Mouse (Mus musculus): ENCODE measurements around the gene Dppa2. TPM values are rescaled to one million over a fixed set of nuclear protein-coding genes. Genes with fewer than 3 reads are reported as not detected.

The Dppa2 gene
- not detected for polyA plus RNA-seq (2014; fragmentation: Illumina TruSeq; extraction: RNeasy Lipid Tissue Mini Kit (QIAGEN cat#74804); ENCODE audit: low replicate concordance)

DNA sequence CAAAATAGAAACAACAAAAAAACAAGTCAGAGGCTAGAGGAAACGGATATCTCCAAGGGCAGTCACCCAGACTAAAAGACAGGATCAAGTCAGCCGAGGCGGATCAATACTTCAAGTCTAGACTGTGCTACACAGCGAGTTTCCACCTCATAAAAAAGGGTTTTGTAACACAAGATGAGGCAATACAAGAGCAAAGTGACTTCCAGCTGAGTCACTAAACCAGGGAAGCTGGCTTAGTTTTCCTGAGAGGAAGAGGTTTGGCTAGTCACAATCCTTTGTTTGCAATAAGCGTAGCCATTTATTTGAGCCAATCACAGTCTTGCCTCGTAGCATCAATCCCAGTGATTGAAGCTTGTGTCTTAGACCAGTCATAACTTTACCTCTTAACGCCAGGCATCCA, at the start of gene Dppa2:
Gene Dppa2 (plus strand): TSS at position 400 of the 400 bp plus-strand sequence.

DNA sequence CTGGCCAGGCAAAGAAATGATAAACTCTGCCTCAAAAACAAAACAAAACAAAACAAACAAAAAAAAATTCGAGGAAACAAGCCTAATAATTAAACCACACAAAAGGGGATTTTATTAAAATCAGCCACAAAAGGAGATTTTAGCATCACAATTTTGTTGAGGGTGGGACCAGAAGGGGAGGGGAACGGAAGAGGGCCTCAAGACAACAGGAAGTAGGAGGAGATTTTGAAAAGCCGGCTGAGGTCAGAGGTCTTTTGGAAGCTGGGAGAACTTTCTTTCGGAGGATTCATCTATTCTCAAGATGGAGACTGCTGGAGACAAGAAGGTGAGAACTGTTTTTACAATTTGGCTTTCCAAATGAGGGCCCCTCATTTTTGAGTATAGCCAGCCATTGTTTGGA, 20.2 kb upstream of the Dppa2 start, which contains the start of gene Dppa4:
Gene Dppa4 (plus strand): TSS at position 217 of the 400 bp plus-strand sequence.

Other genes with a start within 250 kb of the Dppa2 start
- not detected for gene Dppa4, start 20.2 kb upstream of the Dppa2 start, polyA plus RNA-seq (2014; fragmentation: Illumina TruSeq; extraction: RNeasy Lipid Tissue Mini Kit (QIAGEN cat#74804); ENCODE audit: low replicate concordance)
- 728 TPM for gene Gm5485, start 108.5 kb downstream of the Dppa2 start, polyA plus RNA-seq (2014; fragmentation: Illumina TruSeq; extraction: RNeasy Lipid Tissue Mini Kit (QIAGEN cat#74804); ENCODE audit: low replicate concordance)
- 3.3 TPM for gene Morc1, start 127.3 kb downstream of the Dppa2 start, polyA plus RNA-seq (2014; fragmentation: Illumina TruSeq; extraction: RNeasy Lipid Tissue Mini Kit (QIAGEN cat#74804); ENCODE audit: low replicate concordance)

All from small intestine, adult 10 weeks (tissue).